Mouse (Mus musculus) E14TG2a.4 (cell line): ENCODE measurements at regions not wholly inside any gene's neighbourhood (a gene's known extent, or its start where the extent isn't known, plus 50 kb on each side); places are given as distances from the start of the nearest gene placed in this dataset.

Experiments used
- CTCF ChIP-seq: conservative IDR thresholded peaks from 2 replicates; pipeline ENCODE4 v1.5.1; 2014; ENCODE audit warnings: low read length
- NANOG ChIP-seq: IDR thresholded peaks from 2 replicates; pipeline ENCODE4 v1.6.1; 2014; ENCODE audit warnings: borderline replicate concordance, low read length, mixed read lengths

- TF ChIP-seq CTCF = no peak
- TF ChIP-seq NANOG = no peak
Observed at GRCm38 (mm10) chr4:46257061-46257795, 61.1 kb upstream of the Xpa start.
